Mouse (Mus musculus): Measurements from ENCODE around the gene F930015N05Rik. TPM values are rescaled to one million over a fixed set of nuclear protein-coding genes. Genes with fewer than 3 reads are reported as not detected.

Gene F930015N05Rik
- polyA plus RNA-seq, 1 experiment from 2014 or later: 0.09 TPM

Other genes with a start within 250 kb of the F930015N05Rik start
- gene Hs3st3a1, start 1.3 kb downstream of the F930015N05Rik start, polyA plus RNA-seq (2015; fragmentation: Nextera tagmentation; extraction: Ambion mirVana): 0.14 and 0.17 TPM in 2 replicates